Mouse (Mus musculus): Measurements from ENCODE around the gene Cyth3. TPM values are rescaled to one million over a fixed set of nuclear protein-coding genes. Genes with fewer than 3 reads are reported as not detected.

Gene Cyth3
- polyA plus RNA-seq, 1 experiment from 2014 or later: 41.6 TPM

DNA sequence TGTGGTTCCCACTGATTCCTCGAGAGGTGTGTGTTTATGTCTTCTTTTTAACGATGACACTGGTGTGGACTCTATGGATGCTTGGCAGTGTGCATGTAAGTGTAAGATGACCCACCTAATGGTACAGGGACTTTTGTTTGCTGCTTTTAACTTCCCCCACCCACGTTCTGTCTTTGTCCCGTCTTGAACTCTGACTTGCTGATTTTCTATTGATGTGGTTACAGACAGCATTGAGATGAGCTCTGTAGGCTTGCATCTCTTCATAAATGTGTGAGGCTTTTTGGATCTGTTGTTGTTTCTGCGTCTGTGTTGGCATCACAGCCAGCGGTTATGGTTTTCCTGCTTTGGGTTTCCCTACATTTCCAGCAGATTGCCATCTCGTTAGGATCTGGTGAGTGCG, 8.5 kb downstream of the Cyth3 start:
- 93% methylated on average over 8 of the region's 8 CpGs for WGBS
- Histone ChIP-seq H3K36me3 (ENCODE audit: control insufficient read depth, insufficient read depth, low read length) (no peaks in the 10 kb centered on the region), H3K4me2 (ENCODE audit: low read length) (no peak overlapping the region), H3K27ac (ENCODE audit: low read depth, low read length) (no peak overlapping the region), H3K27me3 (replicated peaks; ENCODE audit: control insufficient read depth, insufficient read depth, low read length) (no peaks in the 10 kb centered on the region), H3K9ac (ENCODE audit: low read depth, low read length) (no peak overlapping the region), H3K9me3 (ENCODE audit: control insufficient read depth, low read length) (no peaks in the 10 kb centered on the region), H3K4me3 (ENCODE audit: low read length) (no peak overlapping the region), H3K4me1 (ENCODE audit: control insufficient read depth, insufficient read depth, low read depth, low read length) (peaks cover 10% of the 10 kb centered on the region)
- no peak for ATAC-seq

DNA sequence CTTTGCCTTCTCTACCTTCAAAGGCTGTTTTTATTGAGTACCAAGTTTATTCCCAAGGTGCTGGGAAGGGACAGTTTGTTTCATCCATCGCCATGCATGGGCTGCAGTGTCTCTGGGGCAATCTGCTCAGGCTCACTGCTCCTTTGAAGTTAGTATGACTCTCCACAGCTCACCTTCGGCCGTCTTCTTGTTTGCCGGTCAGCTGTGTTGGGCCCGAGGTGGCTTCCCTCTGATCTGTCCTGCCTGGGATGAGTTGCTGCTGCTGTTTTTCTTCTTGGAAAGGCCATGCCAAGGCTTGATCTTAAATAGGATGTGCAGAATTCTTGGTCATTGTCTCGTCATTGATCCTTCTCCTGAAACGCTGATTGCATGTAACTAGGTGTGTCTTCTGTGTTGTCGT, 9.3 kb downstream of the Cyth3 start:
- Histone ChIP-seq H3K27me3 (replicated peaks; ENCODE audit: control insufficient read depth, insufficient read depth, low read length) (no peaks in the 10 kb centered on the region), H3K9me3 (ENCODE audit: control insufficient read depth, low read length) (no peaks in the 10 kb centered on the region), H3K27ac (ENCODE audit: low read depth, low read length) (no peak overlapping the region), H3K4me2 (ENCODE audit: low read length) (no peak overlapping the region), H3K9ac (ENCODE audit: low read depth, low read length) (no peak overlapping the region), H3K4me1 (ENCODE audit: control insufficient read depth, insufficient read depth, low read depth, low read length) (peaks cover 6% of the 10 kb centered on the region), H3K36me3 (ENCODE audit: control insufficient read depth, insufficient read depth, low read length) (no peaks in the 10 kb centered on the region), H3K4me3 (ENCODE audit: low read length) (no peak overlapping the region)
- WGBS: 87% methylated on average over 8 of the region's 8 CpGs
- ATAC-seq: no peak

DNA sequence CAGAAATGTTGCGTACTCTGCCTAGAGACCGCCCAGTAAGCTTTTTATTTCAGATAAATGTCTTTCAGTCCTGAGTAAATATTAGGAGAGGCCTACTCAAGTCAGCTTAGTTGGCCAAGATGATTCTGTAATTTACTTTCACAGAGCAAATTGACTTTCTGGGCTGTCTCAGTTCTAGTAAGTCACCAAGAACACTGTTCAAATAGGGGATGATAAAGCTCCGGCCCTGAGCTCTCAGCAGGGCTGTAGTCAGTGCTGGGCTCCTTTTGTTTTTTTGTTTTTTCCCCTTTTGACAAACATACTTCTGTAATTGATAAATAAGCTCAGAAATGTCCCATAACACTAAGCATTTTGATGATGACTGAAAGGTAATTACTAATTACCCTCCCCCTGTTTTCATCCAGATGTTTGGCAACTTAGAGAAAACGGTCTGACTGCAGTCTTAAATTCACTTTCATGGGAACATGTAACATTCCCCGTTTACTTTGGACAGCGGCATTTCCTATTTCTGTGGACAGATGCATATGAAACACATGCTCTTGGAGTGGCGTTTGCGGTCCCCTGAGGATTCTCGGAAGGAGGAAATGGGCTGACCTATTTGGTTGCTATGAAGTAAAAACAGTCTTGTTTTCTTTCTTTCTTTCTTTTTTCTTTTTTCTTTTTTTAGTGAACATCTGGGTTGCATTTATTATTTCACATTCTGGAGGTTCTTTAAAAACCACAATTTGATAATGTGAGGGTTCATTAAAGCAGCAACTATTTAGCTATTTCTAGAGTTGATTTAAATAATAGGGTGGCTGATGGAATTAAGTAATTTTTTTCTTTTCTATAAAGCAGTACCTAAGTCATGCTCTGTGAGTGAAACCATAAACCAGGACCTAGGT, 10.7 kb downstream of the Cyth3 start:
- H3K27me3 ChIP-seq (replicated peaks; ENCODE audit: control insufficient read depth, insufficient read depth, low read length): no peaks in the 10 kb centered on the region
- H3K4me3 ChIP-seq (ENCODE audit: low read length): no peak overlapping the region
- no peak overlapping the region for H3K9ac ChIP-seq (ENCODE audit: low read depth, low read length)
- no peak overlapping the region for H3K4me2 ChIP-seq (ENCODE audit: low read length)
- no peaks in the 10 kb centered on the region for H3K9me3 ChIP-seq (ENCODE audit: control insufficient read depth, low read length)
- no peak overlapping the region; the same call in 1 of the 2 replicates for H3K27ac ChIP-seq (ENCODE audit: low read depth, low read length)
- 63% methylated on average over 9 of the region's 9 CpGs for WGBS
- H3K4me1 ChIP-seq (ENCODE audit: control insufficient read depth, insufficient read depth, low read depth, low read length): peaks cover 6% of the 10 kb centered on the region
- no peaks in the 10 kb centered on the region for H3K36me3 ChIP-seq (ENCODE audit: control insufficient read depth, insufficient read depth, low read length)
- ATAC-seq: no peak

DNA sequence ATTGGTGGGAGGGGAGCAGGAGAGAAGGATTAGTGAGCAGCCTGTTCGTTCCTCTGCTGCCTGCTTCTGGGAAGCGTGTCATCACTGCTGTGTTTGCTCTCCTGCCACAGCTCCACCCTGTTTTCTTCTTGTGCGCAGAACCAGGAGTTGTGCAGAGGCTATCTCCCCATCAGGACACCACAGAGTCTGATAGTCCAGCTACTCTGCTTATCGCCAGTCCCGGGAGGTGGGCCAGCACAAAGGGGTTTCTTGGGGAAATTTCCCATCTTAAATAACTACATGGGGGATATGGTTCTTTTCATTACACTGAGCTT, 11.3 kb downstream of the Cyth3 start:
- Histone ChIP-seq H3K4me1 (ENCODE audit: control insufficient read depth, insufficient read depth, low read depth, low read length) (peaks cover 6% of the 10 kb centered on the region), H3K9ac (ENCODE audit: low read depth, low read length) (0 out of 2 replicates have a peak overlapping the region, but pooled peaks have one; percentile 23), H3K36me3 (ENCODE audit: control insufficient read depth, insufficient read depth, low read length) (no peaks in the 10 kb centered on the region), H3K4me2 (ENCODE audit: low read length) (no peak overlapping the region), H3K27me3 (replicated peaks; ENCODE audit: control insufficient read depth, insufficient read depth, low read length) (no peaks in the 10 kb centered on the region), H3K4me3 (ENCODE audit: low read length) (no peak overlapping the region), H3K27ac (ENCODE audit: low read depth, low read length) (peak overlapping the region; percentile 12; the same call in 1 of the 2 replicates), H3K9me3 (ENCODE audit: control insufficient read depth, low read length) (no peaks in the 10 kb centered on the region)
- 58% methylated on average over 5 of the region's 5 CpGs for WGBS
- ATAC-seq: no peak

DNA sequence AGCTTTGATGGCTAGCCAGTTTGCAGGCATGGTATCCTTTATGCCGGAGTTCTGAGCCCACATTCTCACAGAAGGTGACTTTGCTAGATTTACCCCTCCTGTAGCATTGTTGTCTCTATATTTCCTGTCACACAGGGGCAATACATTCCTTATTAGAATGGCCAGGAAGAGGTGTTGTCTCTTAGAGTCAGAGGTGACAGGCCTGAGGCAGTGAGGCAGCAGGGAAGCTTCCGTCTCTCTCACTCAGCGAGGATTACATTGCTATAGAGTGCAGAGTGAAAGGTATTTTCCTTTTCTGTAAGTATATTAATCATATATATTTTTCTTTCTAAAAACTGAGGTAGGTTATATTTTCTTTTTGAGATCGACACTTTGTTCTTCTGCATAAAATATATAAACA, 11.6 kb downstream of the Cyth3 start:
- Histone ChIP-seq H3K27me3 (replicated peaks; ENCODE audit: control insufficient read depth, insufficient read depth, low read length) (no peaks in the 10 kb centered on the region), H3K27ac (ENCODE audit: low read depth, low read length) (no peak overlapping the region), H3K36me3 (ENCODE audit: control insufficient read depth, insufficient read depth, low read length) (no peaks in the 10 kb centered on the region), H3K4me2 (ENCODE audit: low read length) (no peak overlapping the region), H3K4me3 (ENCODE audit: low read length) (no peak overlapping the region), H3K9ac (ENCODE audit: low read depth, low read length) (0 out of 2 replicates have a peak overlapping the region, but pooled peaks have one; percentile 23), H3K9me3 (ENCODE audit: control insufficient read depth, low read length) (no peaks in the 10 kb centered on the region), H3K4me1 (ENCODE audit: control insufficient read depth, insufficient read depth, low read depth, low read length) (peaks cover 6% of the 10 kb centered on the region)
- WGBS: 78% methylated on average over 4 of the region's 4 CpGs
- no peak for ATAC-seq

DNA sequence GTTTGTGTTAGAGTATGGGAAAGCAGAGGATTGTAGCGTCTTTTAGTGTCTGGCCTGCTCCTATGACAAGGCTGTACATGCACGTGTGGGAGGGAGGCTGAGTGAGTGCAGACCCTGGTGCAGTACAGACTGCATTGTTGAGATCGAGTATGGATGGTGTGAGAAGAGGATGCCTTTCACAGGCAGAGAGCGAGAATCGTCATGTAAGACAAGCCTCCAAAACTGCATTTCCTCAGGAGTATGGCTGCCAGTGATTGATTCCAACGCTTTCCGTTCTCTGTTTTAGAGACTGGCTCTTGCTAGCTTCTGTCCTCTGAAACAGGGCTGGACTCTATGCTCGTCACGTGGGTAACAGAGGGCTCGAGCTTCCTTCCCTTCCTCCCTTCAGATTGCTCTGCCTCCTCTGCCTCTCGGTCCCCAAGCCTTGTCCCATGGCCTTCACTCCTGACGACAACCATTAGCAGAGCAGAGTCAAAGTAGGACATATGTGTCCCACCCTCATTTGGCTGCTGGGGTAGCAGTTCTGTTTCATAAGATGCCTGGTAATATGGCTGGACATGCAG, 12.4 kb downstream of the Cyth3 start:
- Histone ChIP-seq H3K4me2 (ENCODE audit: low read length) (no peak overlapping the region), H3K9ac (ENCODE audit: low read depth, low read length) (peak overlapping the region; percentile 31; the same call in 1 of the 2 replicates), H3K9me3 (ENCODE audit: control insufficient read depth, low read length) (no peaks in the 10 kb centered on the region), H3K27me3 (replicated peaks; ENCODE audit: control insufficient read depth, insufficient read depth, low read length) (no peaks in the 10 kb centered on the region), H3K4me3 (ENCODE audit: low read length) (no peak overlapping the region), H3K27ac (ENCODE audit: low read depth, low read length) (no peak overlapping the region), H3K36me3 (ENCODE audit: control insufficient read depth, insufficient read depth, low read length) (no peaks in the 10 kb centered on the region), H3K4me1 (ENCODE audit: control insufficient read depth, insufficient read depth, low read depth, low read length) (peaks cover 6% of the 10 kb centered on the region)
- ATAC-seq: no peak
- 68% methylated on average over 12 of the region's 12 CpGs for WGBS

DNA sequence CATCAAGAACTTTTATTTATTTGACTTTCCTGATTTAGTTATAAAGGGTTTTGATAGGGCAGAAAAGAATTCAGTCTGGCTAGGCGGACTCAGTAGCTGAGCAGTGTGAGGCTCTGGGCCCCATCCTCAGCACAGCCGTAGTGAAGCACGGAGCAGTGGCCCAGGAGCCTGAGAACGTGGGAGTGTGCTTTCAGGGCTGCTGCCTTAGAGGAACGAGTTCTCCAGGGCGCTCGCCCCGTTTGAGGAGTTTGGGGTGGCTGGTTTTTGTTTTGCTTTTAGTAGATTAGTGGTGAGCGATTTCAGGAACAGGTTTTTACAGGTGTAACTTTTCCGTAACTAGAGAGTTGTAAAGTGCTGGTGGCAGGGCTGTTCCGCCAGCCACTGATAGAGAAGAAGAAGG, 13.1 kb downstream of the Cyth3 start:
- peaks cover 6% of the 10 kb centered on the region for H3K4me1 ChIP-seq (ENCODE audit: control insufficient read depth, insufficient read depth, low read depth, low read length)
- no peak overlapping the region for H3K9ac ChIP-seq (ENCODE audit: low read depth, low read length)
- no peaks in the 10 kb centered on the region for H3K36me3 ChIP-seq (ENCODE audit: control insufficient read depth, insufficient read depth, low read length)
- 74% methylated on average over 11 of the region's 11 CpGs for WGBS
- no peaks in the 10 kb centered on the region for H3K27me3 ChIP-seq (replicated peaks; ENCODE audit: control insufficient read depth, insufficient read depth, low read length)
- no peak overlapping the region for H3K4me2 ChIP-seq (ENCODE audit: low read length)
- ATAC-seq: no peak
- H3K27ac ChIP-seq (ENCODE audit: low read depth, low read length): no peak overlapping the region
- H3K9me3 ChIP-seq (ENCODE audit: control insufficient read depth, low read length): no peaks in the 10 kb centered on the region
- H3K4me3 ChIP-seq (ENCODE audit: low read length): no peak overlapping the region

DNA sequence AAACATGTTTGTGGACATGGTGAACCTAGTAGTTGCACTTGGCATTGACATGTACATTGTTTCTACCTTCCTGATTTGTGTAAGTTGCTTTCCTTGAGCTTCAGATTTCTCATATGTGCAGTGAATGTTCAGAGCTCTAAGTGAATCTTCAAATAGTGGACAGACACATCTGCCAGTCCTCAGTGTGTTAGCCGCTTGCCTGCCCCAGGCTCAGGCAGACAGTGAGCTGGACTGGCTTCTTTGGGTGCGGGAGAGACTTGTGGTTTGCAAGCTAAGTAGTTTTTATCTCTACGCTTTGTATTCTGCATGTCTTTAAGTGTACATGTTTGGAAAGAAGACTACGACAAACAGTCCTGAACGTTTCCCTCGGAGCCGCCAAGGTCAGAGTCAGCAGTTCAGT, 13.9 kb downstream of the Cyth3 start:
- WGBS: 83% methylated on average over 7 of the region's 7 CpGs
- no peak overlapping the region for H3K4me3 ChIP-seq (ENCODE audit: low read length)
- no peaks in the 10 kb centered on the region for H3K9me3 ChIP-seq (ENCODE audit: control insufficient read depth, low read length)
- no peak overlapping the region for H3K4me2 ChIP-seq (ENCODE audit: low read length)
- H3K4me1 ChIP-seq (ENCODE audit: control insufficient read depth, insufficient read depth, low read depth, low read length): peaks cover 6% of the 10 kb centered on the region
- no peak overlapping the region for H3K9ac ChIP-seq (ENCODE audit: low read depth, low read length)
- ATAC-seq: no peak
- no peak overlapping the region for H3K27ac ChIP-seq (ENCODE audit: low read depth, low read length)
- H3K36me3 ChIP-seq (ENCODE audit: control insufficient read depth, insufficient read depth, low read length): no peaks in the 10 kb centered on the region
- H3K27me3 ChIP-seq (replicated peaks; ENCODE audit: control insufficient read depth, insufficient read depth, low read length): no peaks in the 10 kb centered on the region

DNA sequence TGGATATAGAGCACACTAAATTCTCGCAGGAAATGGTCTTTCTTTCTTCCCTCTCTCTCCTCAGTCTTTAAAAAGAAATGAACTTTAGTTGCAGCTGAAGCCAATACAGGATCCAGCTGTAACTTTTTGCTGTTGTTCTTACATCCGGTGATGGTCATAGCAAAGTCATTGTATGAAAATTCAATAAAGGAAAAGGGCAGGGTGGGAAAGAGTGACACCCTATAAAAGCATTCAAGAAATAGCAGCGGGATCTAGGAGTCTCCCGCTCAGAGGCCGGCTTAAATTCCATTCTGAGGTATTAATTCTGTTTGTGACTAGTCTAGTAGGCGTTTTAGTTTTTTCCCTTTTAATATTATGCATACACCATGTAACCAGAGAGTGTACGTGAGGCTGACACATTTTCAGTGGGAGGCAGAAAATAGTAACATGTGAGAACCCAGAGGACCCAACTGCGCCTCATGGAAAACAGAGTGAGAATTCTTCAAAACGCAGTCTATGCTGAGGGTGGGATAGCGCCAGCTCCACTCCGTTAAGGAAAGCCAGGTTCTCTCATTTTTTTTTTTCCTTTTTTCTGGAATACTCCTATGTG, 15.7 kb downstream of the Cyth3 start:
- ATAC-seq: no peak
- WGBS: 74% methylated on average over 11 of the region's 11 CpGs

More for the DNA sequence above, 15.7 kb downstream of the Cyth3 start:
- H3K27ac ChIP-seq (ENCODE audit: low read depth, low read length): no peak overlapping the region
- H3K4me3 ChIP-seq (ENCODE audit: low read length): no peak overlapping the region
- H3K4me1 ChIP-seq (ENCODE audit: control insufficient read depth, insufficient read depth, low read depth, low read length): peaks cover 2% of the 10 kb centered on the region
- no peak overlapping the region for H3K4me2 ChIP-seq (ENCODE audit: low read length)
- no peak overlapping the region for H3K9ac ChIP-seq (ENCODE audit: low read depth, low read length)
- H3K9me3 ChIP-seq (ENCODE audit: control insufficient read depth, low read length): no peaks in the 10 kb centered on the region
- H3K36me3 ChIP-seq (ENCODE audit: control insufficient read depth, insufficient read depth, low read length): no peaks in the 10 kb centered on the region
- H3K27me3 ChIP-seq (replicated peaks; ENCODE audit: control insufficient read depth, insufficient read depth, low read length): no peaks in the 10 kb centered on the region
